Mouse (Mus musculus) liver, adult 2 months (tissue): ENCODE results near the gene Itpk1.

Source experiments
- CTCF ChIP-seq: fragments of 200-500 bp; IDR thresholded peaks from 2 replicates; pipeline ENCODE4 v1.5.1; 2011; ENCODE audit warnings: low read depth, low read length, control low read depth
- POLR2A ChIP-seq: fragments of 200-500 bp; IDR thresholded peaks from 2 replicates; pipeline ENCODE4 v1.6.1; 2011; ENCODE audit warnings: low read length, control low read depth; ENCODE audit not compliant: insufficient read depth; ENCODE audit errors: extremely low read depth

DNA sequence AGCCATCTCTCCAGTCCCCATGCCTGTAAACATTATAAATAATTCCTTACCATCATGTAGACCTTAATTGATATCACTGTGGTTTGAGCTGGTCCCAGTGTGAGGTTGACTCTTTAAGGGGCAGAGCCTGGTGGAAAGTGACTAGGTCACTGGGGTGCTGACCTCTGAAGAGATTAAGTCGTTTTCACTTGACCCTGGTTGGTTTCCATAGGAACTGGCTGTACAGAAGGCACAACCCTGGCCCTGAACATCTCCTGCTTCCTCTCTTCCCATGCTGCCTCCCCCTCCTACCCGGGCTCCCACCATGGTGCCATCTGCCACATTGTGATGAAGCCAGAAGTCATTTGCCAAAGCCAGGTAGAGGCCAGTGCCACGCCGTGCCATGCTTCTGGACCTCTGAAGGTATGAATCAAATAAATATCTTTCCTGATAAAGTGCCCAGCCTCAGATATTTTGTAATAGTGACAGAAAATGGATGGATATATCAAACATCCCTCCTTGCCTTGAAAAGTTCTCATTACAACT lies 6.2 kb upstream of the Itpk1 start:
- TF ChIP-seq POLR2A (no peak), CTCF (no peak)
